Mouse (Mus musculus): ENCODE results near the gene Slc1a1. TPM values are rescaled to one million over a fixed set of nuclear protein-coding genes. Genes with fewer than 3 reads are reported as not detected.

Slc1a1 gene
- polyA plus RNA-seq, 1 experiment from 2014 or later = 29.3 TPM

DNA sequence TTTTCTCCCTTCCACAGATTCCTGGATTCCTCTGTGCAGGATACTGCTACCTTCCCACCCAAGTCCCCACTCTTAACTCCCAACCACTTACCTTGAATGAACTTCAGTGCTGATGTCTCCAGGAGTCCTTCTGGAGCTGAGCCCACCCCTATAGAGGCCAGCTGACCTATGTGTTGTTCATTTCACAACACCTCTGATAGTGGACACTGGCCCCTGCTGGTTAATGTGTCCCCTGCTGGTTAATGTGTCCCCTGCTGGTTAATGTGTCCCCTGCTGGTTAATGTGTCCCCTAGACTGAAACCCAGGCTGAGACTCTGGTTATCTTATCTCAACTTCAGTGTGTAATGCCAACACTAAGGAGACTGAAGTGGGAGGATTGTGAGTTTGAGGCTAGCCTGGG lies 94.2 kb downstream of the Slc1a1 start:
- no peaks in the 10 kb centered on the region for H3K27me3 ChIP-seq
- no peak for ATAC-seq (ENCODE audit: low read depth)
- no peaks in the 10 kb centered on the region for H3K36me3 ChIP-seq
- H3K4me2 ChIP-seq = no peak overlapping the region
- H3K4me1 ChIP-seq (replicated peaks) = no peaks in the 10 kb centered on the region
- H3K4me3 ChIP-seq = no peak overlapping the region
- no peak overlapping the region for H3K27ac ChIP-seq (replicated peaks)
- no peak overlapping the region for H3K9ac ChIP-seq
- H3K9me3 ChIP-seq = 0 out of 2 replicates have a peak, but pooled peaks cover 6% of the 10 kb centered on the region

DNA sequence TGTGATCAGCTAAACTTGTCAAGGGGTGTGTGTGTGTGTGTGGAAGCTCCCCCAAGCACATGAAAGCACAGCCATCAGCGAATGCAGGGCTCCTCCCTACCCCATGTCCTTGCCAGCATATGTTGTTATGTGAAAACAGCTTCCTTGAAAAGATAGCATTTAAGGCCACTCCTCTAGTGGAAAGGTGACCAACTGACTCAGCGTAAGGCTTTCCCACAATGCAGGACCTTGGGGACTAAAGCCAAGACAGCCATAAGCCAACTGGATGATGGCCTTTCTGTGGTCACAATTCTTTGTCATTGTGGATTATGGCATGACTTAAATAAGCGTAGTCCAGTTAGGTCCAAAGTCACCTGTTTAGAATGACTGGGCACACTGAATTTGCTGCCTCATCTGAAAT lies 100.0 kb downstream of the Slc1a1 start:
- no peaks in the 10 kb centered on the region for H3K36me3 ChIP-seq
- no peaks in the 10 kb centered on the region for H3K27me3 ChIP-seq
- H3K27ac ChIP-seq (replicated peaks) = no peak overlapping the region
- H3K4me2 ChIP-seq = no peak overlapping the region
- H3K4me3 ChIP-seq = no peak overlapping the region
- 91% methylated on average over 3 of the region's 3 CpGs for WGBS
- no peak overlapping the region for H3K9ac ChIP-seq
- 0 out of 2 replicates have a peak, but pooled peaks cover 6% of the 10 kb centered on the region for H3K9me3 ChIP-seq
- H3K4me1 ChIP-seq (replicated peaks) = no peaks in the 10 kb centered on the region
- no peak for ATAC-seq (ENCODE audit: low read depth)

DNA sequence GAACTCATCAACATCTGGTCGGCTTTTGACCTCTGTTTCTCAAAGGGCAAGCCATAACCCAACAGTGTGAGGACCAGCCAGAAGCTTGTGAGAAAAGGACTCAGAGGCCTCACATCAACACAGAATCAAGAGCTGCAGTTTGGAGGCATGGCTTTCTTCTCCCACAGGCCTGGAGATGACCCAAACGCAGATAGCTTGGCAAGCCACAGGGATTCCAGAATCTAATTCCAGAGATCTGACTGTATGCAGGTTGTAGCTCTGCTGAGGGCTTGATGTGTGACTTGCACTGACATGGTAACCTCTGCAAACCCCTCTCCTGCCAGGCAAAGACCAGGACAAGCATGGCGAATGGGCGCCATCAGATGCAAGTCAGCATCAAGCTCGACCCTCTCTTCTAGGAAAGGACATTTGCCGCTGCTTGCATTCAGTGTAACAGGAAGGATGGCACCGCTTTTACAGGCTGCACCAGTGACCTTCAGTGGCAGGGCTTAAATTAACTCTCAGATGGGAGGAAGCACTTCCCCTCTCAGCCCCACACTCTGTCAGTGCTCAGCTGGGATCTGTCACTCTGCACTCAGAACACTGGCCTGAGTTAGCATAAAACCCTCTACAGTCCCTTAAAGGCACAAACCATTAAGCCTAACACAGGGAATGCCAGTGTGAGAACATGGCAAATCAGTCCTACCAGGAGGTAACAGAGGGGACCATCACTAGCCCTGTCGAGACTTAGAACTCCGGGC lies 105.5 kb downstream of the Slc1a1 start:
- H3K36me3 ChIP-seq = no peaks in the 10 kb centered on the region
- H3K9me3 ChIP-seq = no peaks in the 10 kb centered on the region
- H3K27me3 ChIP-seq = no peaks in the 10 kb centered on the region
- H3K27ac ChIP-seq (replicated peaks) = no peak overlapping the region
- no peak overlapping the region for H3K4me2 ChIP-seq
- H3K4me3 ChIP-seq = no peak overlapping the region
- WGBS = 84% methylated on average over 9 of the region's 9 CpGs
- H3K9ac ChIP-seq = no peak overlapping the region
- H3K4me1 ChIP-seq (replicated peaks) = no peaks in the 10 kb centered on the region
- no peak for ATAC-seq (ENCODE audit: low read depth)

DNA sequence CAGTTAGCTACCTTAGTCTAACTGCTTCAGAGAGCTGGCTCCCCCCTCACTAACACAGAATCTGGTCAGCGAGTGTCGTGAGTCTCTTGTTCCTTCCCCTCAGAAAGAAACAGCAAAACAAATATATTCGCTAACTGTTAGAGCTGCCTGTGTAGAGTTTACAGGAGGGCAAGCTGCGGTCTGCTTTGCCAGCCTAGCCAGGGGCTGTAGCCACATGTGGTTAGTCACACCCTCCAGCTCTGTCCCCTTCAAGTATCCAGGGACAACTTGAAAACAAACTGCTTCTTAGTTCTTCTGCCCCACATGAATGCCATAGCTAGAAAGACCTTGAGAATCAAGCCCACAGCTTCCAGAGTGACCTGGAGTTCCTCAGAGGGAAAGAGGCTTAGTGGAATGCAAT lies 106.4 kb downstream of the Slc1a1 start:
- no peak overlapping the region for H3K27ac ChIP-seq (replicated peaks)
- H3K9ac ChIP-seq = no peak overlapping the region
- no peaks in the 10 kb centered on the region for H3K4me1 ChIP-seq (replicated peaks)
- no peaks in the 10 kb centered on the region for H3K36me3 ChIP-seq
- H3K4me3 ChIP-seq = no peak overlapping the region
- no peak for ATAC-seq (ENCODE audit: low read depth)
- 79% methylated on average over 4 of the region's 4 CpGs for WGBS
- no peak overlapping the region for H3K4me2 ChIP-seq
- H3K9me3 ChIP-seq = no peaks in the 10 kb centered on the region
- H3K27me3 ChIP-seq = no peaks in the 10 kb centered on the region

DNA sequence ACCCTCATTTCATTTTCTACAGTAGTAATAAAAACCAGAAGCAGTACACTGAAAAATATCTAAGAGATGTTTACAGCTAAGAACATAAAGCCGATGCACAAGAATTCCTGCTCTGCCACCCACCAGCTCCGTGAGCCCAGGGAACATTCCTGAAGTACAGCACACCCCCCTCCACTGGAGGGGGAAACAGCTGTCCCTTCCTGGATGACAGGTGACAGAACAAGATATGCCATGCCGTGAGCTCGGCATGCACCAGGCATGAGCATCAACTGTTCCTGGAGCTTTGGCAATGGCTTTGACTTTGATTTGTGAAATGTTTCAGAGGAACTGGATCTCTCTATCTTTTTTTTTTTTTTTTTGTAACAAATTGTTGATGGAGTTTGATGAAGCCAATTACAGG lies 111.9 kb downstream of the Slc1a1 start:
- no peaks in the 10 kb centered on the region for H3K36me3 ChIP-seq
- H3K4me3 ChIP-seq = no peak overlapping the region
- H3K4me1 ChIP-seq (replicated peaks) = no peaks in the 10 kb centered on the region
- no peak for ATAC-seq (ENCODE audit: low read depth)
- H3K9ac ChIP-seq = no peak overlapping the region
- no peaks in the 10 kb centered on the region for H3K9me3 ChIP-seq
- WGBS = 65% methylated on average over 4 of the region's 4 CpGs
- no peak overlapping the region for H3K27ac ChIP-seq (replicated peaks)
- H3K27me3 ChIP-seq = no peaks in the 10 kb centered on the region
- H3K4me2 ChIP-seq = no peak overlapping the region

DNA sequence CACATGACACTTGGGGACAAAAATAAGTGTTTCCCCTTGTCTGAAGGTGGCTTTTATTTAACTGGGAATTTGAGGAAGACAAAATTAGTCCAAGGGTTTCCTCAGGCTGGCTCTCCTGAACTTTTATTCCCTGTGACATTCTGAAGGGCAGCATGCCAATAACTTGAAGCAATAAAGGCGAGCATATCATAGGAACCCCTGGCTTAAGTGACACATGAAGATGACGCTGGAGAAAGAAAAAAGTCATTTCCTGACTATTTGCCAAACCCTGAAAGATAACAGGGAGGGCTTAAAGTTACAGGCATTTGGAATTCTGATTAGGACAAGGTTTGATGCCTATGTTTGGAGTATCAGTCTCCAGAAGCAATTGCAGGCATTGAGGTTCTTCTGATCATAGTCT lies 112.5 kb downstream of the Slc1a1 start:
- ATAC-seq (ENCODE audit: low read depth) = no peak
- Histone ChIP-seq H3K4me3 (no peak overlapping the region), H3K36me3 (no peaks in the 10 kb centered on the region), H3K9ac (no peak overlapping the region), H3K4me2 (no peak overlapping the region), H3K9me3 (no peaks in the 10 kb centered on the region), H3K27me3 (no peaks in the 10 kb centered on the region), H3K27ac (replicated peaks) (no peak overlapping the region), H3K4me1 (replicated peaks) (no peaks in the 10 kb centered on the region)
- WGBS = 79% methylated on average over 2 of the region's 2 CpGs

DNA sequence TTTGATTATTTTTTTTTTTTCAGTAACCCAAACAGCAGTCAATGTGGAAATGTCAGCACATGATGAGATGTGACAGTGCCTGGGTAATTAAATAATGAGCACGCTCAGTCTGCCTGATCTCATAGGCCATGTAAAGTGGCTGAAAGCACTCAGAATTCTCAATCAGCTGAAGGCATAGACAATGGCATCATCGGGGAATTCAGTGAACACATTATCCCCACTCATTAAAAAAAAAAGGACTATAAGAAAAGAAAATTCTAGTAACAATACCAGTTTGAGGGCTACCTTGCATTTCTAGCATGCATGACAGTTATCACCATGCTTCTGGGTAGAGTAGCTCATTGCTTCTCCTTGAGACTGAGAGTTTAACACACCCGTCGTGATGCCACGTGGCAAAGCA lies 116.4 kb downstream of the Slc1a1 start:
- Histone ChIP-seq H3K4me2 (no peak overlapping the region), H3K9ac (no peak overlapping the region), H3K4me1 (replicated peaks) (no peaks in the 10 kb centered on the region), H3K27ac (replicated peaks) (no peak overlapping the region), H3K9me3 (no peaks in the 10 kb centered on the region), H3K36me3 (no peaks in the 10 kb centered on the region), H3K27me3 (no peaks in the 10 kb centered on the region), H3K4me3 (no peak overlapping the region)
- no peak for ATAC-seq (ENCODE audit: low read depth)
- 80% methylated on average over 5 of the region's 5 CpGs for WGBS

DNA sequence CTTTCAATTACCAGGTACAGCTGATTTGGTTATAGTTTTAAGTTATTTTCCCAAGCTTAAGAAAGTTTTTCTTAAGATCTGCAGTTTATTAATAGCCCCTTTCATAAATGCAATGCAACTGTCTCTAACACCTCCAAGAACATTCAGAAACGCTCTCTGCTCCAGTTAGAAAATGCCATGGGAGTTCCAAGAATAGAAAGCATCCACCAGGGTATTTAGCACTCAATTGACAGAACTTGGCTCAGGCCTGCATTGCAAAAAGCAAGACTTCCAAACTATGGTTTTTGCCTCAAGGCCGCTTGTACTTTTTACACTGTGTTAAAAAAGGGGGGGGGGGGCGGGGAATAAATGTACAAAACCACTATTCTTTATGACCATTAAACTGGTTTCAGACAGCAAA lies 128.3 kb downstream of the Slc1a1 start:
- 0 out of 2 replicates have a peak overlapping the region, but pooled peaks have one; percentile 87 for H3K27ac ChIP-seq (replicated peaks)
- WGBS = 35% methylated on average over 3 of the region's 3 CpGs
- H3K4me3 ChIP-seq = peak overlapping the region; percentile 84

DNA sequence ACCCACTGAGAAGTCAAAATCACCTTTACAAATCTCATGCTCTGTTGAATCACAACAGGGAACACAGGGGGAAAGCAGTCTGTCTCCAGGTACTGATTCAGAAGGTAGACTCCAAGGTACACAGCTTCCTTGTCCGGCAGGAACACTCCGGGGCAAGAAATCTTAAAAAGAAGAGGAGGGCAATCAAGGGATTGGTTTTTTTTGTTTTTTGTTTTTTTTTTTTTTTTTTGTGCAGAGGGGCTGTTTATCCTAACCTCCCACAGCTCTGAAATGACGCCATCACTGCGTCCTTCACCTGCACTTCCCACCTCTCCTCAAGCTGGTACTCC lies 128.6 kb downstream of the Slc1a1 start:
- 8% methylated on average over 4 of the region's 4 CpGs for WGBS
- no peak for ATAC-seq (ENCODE audit: low read depth)
- peak overlapping the region; percentile 82 for H3K4me2 ChIP-seq
- peak overlapping the region; percentile 84 for H3K4me3 ChIP-seq
- H3K9ac ChIP-seq = peak overlapping the region; percentile 92
- H3K36me3 ChIP-seq = no peaks in the 10 kb centered on the region
- H3K27me3 ChIP-seq = no peaks in the 10 kb centered on the region
- H3K4me1 ChIP-seq (replicated peaks) = peaks cover 35% of the 10 kb centered on the region
- 0 out of 2 replicates have a peak overlapping the region, but pooled peaks have one; percentile 87 for H3K27ac ChIP-seq (replicated peaks)
- no peaks in the 10 kb centered on the region for H3K9me3 ChIP-seq

More for the DNA sequence above, 128.3 kb downstream of the Slc1a1 start:
- Histone ChIP-seq H3K4me1 (replicated peaks) (peaks cover 33% of the 10 kb centered on the region), H3K9me3 (no peaks in the 10 kb centered on the region), H3K36me3 (no peaks in the 10 kb centered on the region), H3K4me2 (peak overlapping the region; percentile 82), H3K9ac (peak overlapping the region; percentile 92), H3K27me3 (no peaks in the 10 kb centered on the region)
- no peak for ATAC-seq (ENCODE audit: low read depth)

Other genes with a start within 250 kb of the Slc1a1 start
- 0.93 and 2.1 TPM in 2 replicates for gene Glis3, start 155.0 kb upstream of the Slc1a1 start, polyA plus RNA-seq (2015; fragmentation: Nextera tagmentation; extraction: Ambion mirVana)
- 11.0 and 12.0 TPM in 2 replicates for gene Plpp6, start 128.9 kb downstream of the Slc1a1 start, polyA plus RNA-seq (2015; fragmentation: Nextera tagmentation; extraction: Ambion mirVana)
- 0.80 and 1.1 TPM in 2 replicates for gene 4430402I18Rik, start 132.8 kb downstream of the Slc1a1 start, polyA plus RNA-seq (2015; fragmentation: Nextera tagmentation; extraction: Ambion mirVana)
- gene Cdc37l1, start 155.3 kb downstream of the Slc1a1 start, polyA plus RNA-seq (2015; fragmentation: Nextera tagmentation; extraction: Ambion mirVana) = 47.2 and 49.7 TPM in 2 replicates
- gene Ak3, start 212.9 kb downstream of the Slc1a1 start, polyA plus RNA-seq (2015; fragmentation: Nextera tagmentation; extraction: Ambion mirVana) = 69.8 and 71.9 TPM in 2 replicates